Mouse (Mus musculus): ENCODE measurements around the gene Dpysl5.

Gene Dpysl5

GRCm38 (mm10) chr5:30763511-30763830 is 52.1 kb downstream of the Dpysl5 start:
- DNase-seq (ENCODE audit: low read depth, low spot score), result no peak

- DNase-seq (ENCODE audit: low read depth, low spot score), result no peak
Observed at GRCm38 (mm10) chr5:30765596-30766370, 54.4 kb downstream of the Dpysl5 start.

DNA sequence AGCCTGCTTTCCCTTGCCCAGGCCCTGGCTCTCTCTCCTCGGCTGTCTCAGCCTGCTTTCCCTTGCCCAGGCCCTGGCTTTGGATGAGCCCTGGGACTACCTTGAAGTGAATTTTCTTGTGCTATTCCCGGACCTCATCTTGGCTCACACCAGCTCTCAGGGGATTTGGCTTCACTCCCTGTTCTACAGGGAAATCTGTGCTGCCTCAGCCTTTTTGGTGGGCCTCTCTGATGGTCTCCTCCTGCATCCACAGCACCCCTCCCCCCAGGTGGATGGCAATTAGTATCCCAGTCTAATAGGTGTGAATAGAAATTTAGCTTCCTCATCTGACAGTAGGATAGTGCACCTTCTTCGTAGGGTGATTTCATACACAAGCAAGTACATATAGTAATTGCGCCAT is 56.7 kb downstream of the Dpysl5 start:
- DNase-seq (ENCODE audit: low read depth, low spot score), result no peak

- no peak for DNase-seq (ENCODE audit: low read depth, low spot score)
Observed at GRCm38 (mm10) chr5:30768598-30768997, 57.2 kb downstream of the Dpysl5 start.

DNA sequence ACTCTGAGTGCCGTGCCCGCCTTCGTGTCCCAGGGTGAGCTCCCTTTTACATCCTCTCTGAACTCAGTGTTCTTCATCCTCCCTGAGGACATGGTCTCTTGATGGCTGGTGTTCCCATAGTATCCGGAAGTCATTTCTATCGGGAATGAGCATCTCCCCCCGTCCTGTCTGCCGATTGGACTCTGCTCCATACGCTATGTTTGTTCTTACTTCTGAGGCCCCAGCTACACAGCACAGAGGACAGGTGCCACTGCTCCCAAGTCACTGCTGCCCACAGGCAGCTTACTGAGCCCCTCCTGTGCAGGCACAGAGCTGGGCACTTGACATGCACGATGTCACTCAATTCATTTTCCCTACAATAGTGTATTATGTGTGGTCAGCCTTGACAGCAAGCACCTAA is 57.7 kb downstream of the Dpysl5 start:
- no peak for DNase-seq (ENCODE audit: low read depth, low spot score)

DNA sequence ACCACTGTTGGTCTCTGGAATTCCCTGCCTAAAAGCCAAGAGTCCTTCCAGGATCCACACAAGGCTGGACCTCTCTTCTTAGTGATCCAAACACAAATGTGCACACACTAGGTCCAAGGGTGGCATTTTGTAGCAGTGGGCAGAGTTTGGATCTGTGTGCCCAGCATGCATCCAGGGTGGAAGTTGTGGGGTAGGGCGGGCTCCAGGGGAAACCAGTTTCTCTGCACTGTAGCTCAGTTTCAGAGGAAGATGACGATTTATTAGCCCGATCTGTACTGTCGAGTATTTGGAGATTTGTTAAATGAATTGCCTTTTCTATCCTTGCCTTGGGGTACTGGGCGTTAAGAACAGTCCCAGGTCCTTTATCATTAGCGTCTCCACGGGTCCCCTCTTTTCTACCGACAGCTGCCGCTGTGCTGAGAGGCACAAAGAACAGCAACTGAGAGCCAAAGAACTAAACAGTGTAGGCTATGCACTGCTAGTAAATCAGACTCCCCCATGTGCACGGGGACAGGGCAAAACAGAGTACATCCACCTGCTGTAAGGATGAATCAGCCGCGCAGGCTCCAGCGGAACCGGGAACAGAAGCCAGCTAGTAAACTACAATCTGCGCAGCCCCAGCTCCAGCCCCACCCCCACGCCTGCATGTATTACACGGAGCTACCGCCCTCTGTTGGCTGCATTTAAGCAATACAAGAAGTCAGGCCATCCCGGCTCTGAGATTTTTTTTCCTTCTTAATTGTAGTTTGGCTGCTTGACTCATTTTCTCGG is 63.4 kb downstream of the Dpysl5 start:
- DNase-seq (ENCODE audit: low read depth, low spot score), result peak; percentile 91

DNA sequence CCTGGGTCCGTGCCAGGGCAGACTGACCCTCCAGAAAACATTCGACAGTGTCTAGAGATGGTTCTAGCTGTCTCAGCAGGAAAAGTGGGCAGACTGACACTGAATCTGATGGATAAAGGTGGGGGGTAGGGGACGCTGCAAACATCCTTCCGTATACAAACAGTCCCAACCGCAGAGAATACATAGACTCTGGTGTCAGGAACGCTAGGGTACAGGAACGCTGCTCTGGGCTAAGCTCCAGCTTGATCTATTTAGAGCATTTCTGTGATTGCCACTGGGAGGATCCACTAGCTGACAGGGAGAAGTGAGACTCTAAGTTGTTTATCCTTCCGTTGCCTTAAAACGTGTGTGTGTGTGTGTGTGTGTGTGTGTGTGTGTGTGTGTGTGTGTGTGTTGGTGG is 69.3 kb downstream of the Dpysl5 start:
- no peak for DNase-seq (ENCODE audit: low read depth, low spot score)

- no peak for DNase-seq (ENCODE audit: low read depth, low spot score)
Observed at GRCm38 (mm10) chr5:30781147-30781546, 69.8 kb downstream of the Dpysl5 start.

- DNase-seq (ENCODE audit: low read depth, low spot score), result no peak
Observed at GRCm38 (mm10) chr5:30787381-30787780, 76.0 kb downstream of the Dpysl5 start.

- no peak for DNase-seq (ENCODE audit: low read depth, low spot score)
Observed at GRCm38 (mm10) chr5:30790047-30790446, 78.7 kb downstream of the Dpysl5 start.

DNA sequence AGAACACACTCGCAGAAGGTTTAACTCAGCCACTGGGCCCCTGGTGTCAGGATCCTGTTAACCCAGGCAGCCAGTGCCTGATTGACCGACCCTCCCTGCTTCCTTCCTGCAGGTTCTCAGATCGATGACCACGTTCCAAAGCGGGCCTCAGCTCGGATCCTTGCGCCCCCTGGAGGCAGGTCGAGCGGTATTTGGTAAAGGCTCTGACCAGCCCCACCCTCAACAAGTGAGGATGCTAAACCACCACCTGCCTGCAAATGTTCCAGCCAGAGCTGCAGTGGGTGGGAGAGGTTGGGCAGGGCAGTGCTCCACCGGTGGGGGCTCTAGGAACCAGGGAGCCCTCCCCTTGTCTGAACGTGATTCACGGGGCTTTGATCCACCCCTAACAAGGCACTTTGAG is 84.8 kb downstream of the Dpysl5 start:
- DNase-seq (ENCODE audit: low read depth, low spot score), result no peak

GRCm38 (mm10) chr5:30797482-30797881 is 86.1 kb downstream of the Dpysl5 start:
- no peak for DNase-seq (ENCODE audit: low read depth, low spot score)

DNA sequence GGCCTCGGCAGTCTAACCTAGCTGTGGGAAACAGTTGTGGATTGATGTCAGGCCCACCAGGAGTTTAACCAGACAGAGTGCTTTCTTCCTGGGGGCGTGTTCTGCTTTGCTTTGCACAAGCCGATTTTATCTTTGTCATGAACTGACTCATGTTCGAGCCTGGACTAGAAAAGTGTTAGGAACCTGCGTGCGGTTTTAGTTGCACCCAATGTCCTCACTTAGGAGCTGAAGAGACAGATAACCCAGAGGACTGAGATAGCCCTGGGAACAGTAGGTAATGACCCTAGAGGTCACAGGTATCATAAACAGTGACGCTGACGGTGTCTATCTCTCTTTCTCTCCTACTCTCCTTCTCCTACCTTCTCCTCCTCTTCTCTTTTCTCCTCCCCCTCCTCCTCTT is 86.6 kb downstream of the Dpysl5 start:
- no peak for DNase-seq (ENCODE audit: low read depth, low spot score)

GRCm38 (mm10) chr5:30798965-30799364 is 87.6 kb downstream of the Dpysl5 start:
- DNase-seq (ENCODE audit: low read depth, low spot score), result no peak

DNA sequence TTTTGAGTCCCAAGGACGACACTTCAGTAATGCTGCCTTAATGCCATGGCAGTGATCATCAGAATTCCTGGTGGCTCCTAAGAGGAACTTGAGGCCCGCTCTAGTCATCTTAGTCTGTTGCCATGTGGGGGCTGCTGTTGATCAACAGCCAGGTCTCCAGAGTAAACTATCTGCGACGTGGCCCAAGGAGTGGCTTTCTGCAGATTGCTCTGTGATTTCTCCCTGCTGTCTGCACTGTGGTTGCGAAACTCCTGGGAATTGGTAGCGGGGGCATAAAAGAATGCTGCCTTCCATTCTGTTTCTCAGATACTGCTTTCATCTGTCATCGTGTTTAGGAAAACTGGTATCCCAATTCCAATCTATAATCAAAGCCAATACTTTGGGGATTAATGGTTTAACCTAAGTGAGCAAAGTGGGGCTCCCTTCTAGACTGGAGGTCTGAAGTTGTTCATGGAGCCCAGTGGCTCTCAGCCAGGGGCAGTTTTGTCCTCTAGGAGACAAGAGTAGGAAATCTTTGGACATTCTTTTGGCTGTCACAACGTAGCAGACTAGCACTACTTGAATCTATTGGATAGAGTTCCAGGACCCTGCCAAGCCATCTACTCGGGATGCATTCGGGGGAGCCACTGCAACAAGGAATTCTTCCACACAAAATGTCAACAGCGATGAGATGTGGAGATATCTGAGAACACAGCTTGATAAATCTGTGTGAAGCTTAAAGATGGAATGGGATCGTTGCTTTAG is 91.5 kb downstream of the Dpysl5 start:
- DNase-seq (ENCODE audit: low read depth, low spot score), result no peak

- peak; percentile 48 for DNase-seq (ENCODE audit: low read depth, low spot score)
Observed at GRCm38 (mm10) chr5:30806106-30806505, 94.7 kb downstream of the Dpysl5 start.

- peak; percentile 89 for DNase-seq (ENCODE audit: low read depth, low spot score)
Observed at GRCm38 (mm10) chr5:30814424-30815119, 103.2 kb downstream of the Dpysl5 start, which contains the start of gene Mapre3. Mapre3 (plus strand) TSS chr5:30814641.

DNA sequence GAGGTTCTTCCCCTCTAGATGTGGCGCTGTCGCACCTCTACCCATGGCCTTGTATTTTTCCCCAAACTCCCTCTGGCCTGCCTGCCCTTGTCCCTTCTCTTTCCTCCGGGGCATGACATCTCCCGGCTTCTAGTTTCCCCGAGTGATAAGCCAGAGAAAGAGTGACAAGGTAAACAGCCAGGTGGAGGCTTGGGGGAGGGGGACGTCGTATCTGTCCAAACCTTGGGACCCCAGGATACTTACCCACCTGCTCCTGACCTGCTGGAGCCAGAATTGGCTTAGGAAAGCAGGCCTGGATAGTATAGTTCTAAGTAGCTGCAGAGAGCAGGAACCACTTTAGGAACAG is 103.7 kb downstream of the Dpysl5 start:
- DNase-seq (ENCODE audit: low read depth, low spot score), result no peak

DNA sequence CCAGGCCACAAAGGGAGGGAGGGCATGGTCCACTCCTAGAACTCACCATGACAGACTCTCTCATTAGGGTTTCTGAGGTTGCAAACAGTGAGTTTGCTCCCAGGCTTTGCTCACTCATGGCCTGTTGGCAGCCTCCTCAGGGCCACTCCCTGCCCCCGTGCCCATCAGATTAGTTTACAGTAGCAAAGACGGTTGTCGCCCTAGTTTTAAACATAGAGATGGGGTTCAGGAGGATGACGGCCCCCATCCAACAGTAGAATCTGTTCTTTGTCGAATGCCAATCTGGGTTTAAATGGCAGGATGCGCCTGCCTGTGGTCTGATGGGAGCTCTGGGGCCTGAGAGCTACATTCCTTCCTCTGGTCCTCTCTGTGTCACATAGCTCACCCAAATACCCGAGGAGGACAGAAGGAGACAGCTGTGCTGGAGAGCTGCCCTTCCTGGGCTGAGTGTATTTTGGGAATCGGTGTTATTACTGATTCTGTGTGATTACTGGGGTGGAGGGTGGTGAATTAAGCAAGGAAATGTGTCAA is 105.0 kb downstream of the Dpysl5 start:
- DNase-seq (ENCODE audit: low read depth, low spot score), result no peak

DNA sequence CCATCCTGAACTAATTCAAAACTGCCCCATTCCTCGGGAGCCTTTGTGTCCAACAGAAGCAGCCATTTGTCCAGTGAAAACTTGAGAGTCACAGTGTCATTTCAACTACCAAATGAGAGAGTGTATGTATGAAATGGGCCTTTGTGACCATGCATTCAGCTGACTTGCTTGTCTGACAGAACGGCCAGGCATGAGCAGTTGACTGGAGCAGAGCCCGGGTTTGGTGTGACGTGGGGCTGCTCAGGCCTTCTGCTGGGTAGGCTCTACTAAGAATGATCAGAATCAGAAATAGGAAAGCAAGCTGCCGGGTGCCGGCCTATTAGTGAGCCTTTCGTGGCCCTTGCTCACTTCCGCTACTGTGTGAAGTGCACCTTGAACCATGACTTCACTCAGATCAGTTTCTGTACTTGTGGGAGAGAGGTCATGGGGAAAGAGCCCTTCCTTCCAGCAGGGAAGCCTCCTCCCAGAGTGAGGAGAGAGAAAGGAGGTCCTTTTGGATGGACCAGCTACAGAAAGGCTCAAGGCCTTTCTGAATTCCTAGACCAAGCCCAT is 107.5 kb downstream of the Dpysl5 start:
- peak; percentile 41 for DNase-seq (ENCODE audit: low read depth, low spot score)

DNA sequence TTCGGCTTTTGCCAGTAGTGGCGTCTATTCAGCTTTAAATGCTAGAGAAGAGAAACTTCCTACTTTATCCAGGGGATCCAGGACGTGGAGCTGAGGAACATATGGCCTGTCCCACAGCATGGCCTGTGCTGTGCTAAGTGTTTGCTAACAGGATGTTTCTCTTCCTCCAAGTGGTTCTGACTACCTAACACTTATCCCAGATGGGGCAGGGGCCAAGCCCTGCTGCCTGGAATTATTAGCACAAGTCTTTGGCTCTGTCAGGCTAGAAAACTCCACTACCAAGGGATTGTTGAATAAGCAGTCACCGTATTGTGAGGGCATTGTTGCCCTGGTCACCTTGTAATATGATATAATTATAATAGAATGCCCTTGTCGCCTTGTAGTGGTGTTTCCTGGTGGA is 111.3 kb downstream of the Dpysl5 start:
- no peak for DNase-seq (ENCODE audit: low read depth, low spot score)

Measured in telencephalon, adult 2 months (tissue).